20 mouse cellular contexts compared by ENCODE assay signal in the genomic region with DNA sequence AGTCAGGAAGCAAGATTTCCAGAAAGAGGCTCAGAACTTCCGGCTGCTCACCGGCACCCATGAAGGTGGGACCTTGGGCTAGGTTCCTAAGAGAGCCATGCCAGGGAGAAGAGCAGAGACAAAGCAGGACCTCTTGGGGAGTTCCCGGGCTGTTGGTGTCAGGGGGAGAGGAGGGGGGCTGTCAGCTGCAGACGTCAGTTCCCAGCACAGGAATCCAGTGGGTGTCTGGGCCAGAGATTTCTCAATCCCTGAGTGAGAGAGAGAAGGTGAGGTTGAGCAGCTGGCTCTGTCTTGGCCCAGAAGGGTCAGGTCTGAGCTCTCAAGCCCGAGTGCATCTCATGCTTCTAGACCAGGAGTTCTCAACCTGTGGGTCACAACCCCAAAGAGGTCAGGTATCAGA. TPM values are rescaled to one million over a fixed set of nuclear protein-coding genes. Genes with fewer than 3 reads are reported as not detected.
"Had no signal": no experiment of that assay in that cellular context is flagged by ENCODE, and none has a peak within 500 bp of the region (broad histone marks: within the 10 kb centered on the region; RNA-seq: fewer than 3 reads in every experiment).

No protein-coding gene starts in this region.

- H3K4me2 ChIP-seq: limb, embryonic 13.5 days; liver, embryonic 12.5 days; liver, embryonic 15.5 days; lung, embryonic 14.5 days; midbrain, embryonic 13.5 days had no signal

- H3K27me3 ChIP-seq: limb, embryonic 13.5 days; liver, embryonic 12.5 days; liver, embryonic 15.5 days; midbrain, embryonic 13.5 days had no signal

- ATAC-seq: intestine, postnatal 0 days; liver, embryonic 12.5 days; midbrain, embryonic 13.5 days; midbrain, embryonic 16.5 days had no signal

- H3K9me3 ChIP-seq: limb, embryonic 10.5 days; limb, embryonic 13.5 days; liver, embryonic 12.5 days; liver, embryonic 15.5 days; midbrain, embryonic 13.5 days had no signal

- H3K27ac ChIP-seq: kidney, postnatal 0 days; layer of hippocampus, adult 2 months; limb, embryonic 10.5 days; limb, embryonic 13.5 days; liver, embryonic 12.5 days; liver, embryonic 15.5 days; macrophage; midbrain, embryonic 13.5 days had no signal

- H3K9ac ChIP-seq: limb, embryonic 13.5 days; liver, embryonic 12.5 days; liver, embryonic 15.5 days; lung, embryonic 14.5 days; midbrain, embryonic 13.5 days had no signal

- H3K4me3 ChIP-seq: layer of hippocampus, adult 2 months; limb, embryonic 10.5 days; limb, embryonic 13.5 days; liver, embryonic 12.5 days; liver, embryonic 15.5 days; midbrain, embryonic 13.5 days had no signal

- H3K36me3 ChIP-seq: limb, embryonic 10.5 days; limb, embryonic 13.5 days; liver, embryonic 12.5 days; liver, embryonic 15.5 days; midbrain, embryonic 13.5 days had no signal

- DNase-seq: kidney, adult 2 months; kidney, postnatal 25 days; layer of hippocampus, adult 9-11 months; liver; lung, embryonic 14.5 days; right cerebral cortex, adult 18-20 months; right cerebral cortex, postnatal 14 days; right cerebral cortex, postnatal 4 days; thymus, postnatal 25 days had no signal

- H3K4me1 ChIP-seq: liver, embryonic 12.5 days; midbrain, embryonic 13.5 days had no signal

RNA-seq across cellular contexts. Expression of gene Chrdl2, which starts 27.7 kb away (rescaled TPM):
- polyA plus RNA-seq: liver, embryonic 15.5 days; macrophage; midbrain, embryonic 13.5 days; thymus, postnatal 0 days had no signal
